Mouse (Mus musculus) MEL (cell line): ENCODE results near the gene Gm20388. TPM values are rescaled to one million over a fixed set of nuclear protein-coding genes. Genes with fewer than 3 reads are reported as not detected.

Experiments used
- DNase-seq: peaks from one replicate; pipeline ENCODE4 v3.0.0; 2011; ENCODE audit warnings: low read depth, low spot score
- H3K27ac ChIP-seq: 2 replicates; pipeline ENCODE4 v1.5.1; 2012; ENCODE audit warnings: low read depth, mild to moderate bottlenecking, control low read depth, low read length, moderate library complexity; ENCODE audit not compliant: control insufficient read depth
- H3K27me3 ChIP-seq, 2 experiments: fragments of 150-350 bp in 1 of 2; sonication (generic) in 1 of 2; 2 replicates each; pipeline ENCODE4 v1.6.1; 2012; ENCODE audit warnings: low read length in 2 of 2, mild to moderate bottlenecking in 2 of 2, improper control_type of control experiment in 1 of 2, moderate library complexity in 1 of 2; ENCODE audit not compliant: insufficient read depth in 2 of 2, control insufficient read depth in 1 of 2
- H3K36me3 ChIP-seq, 2 experiments: 2 replicates each; pipeline ENCODE4 v1.6.1; 2012 to 2014; ENCODE audit warnings: low read length in 2 of 2, improper control_type of control experiment in 1 of 2, inconsistent platforms in 1 of 2, mild to moderate bottlenecking in 1 of 2; ENCODE audit not compliant: insufficient read depth in 2 of 2, control insufficient read depth in 1 of 2
- H3K4me1 ChIP-seq, 2 experiments: fragments of 150-350 bp in 1 of 2; sonication (generic) in 1 of 2; 2 replicates each; pipeline ENCODE4 v1.6.1; 2012; ENCODE audit warnings: low read length in 2 of 2, improper control_type of control experiment in 1 of 2, mild to moderate bottlenecking in 1 of 2; ENCODE audit not compliant: insufficient read depth in 2 of 2, control insufficient read depth in 1 of 2
- H3K4me3 ChIP-seq, 2 experiments: fragments of 150-350 bp in 1 of 2; sonication (generic) in 1 of 2; 2 replicates each; pipeline ENCODE4 v1.5.1; 2012; ENCODE audit warnings: low read depth in 2 of 2, low read length in 2 of 2, mild to moderate bottlenecking in 2 of 2, moderate library complexity in 2 of 2, control low read depth in 1 of 2, improper control_type of control experiment in 1 of 2; ENCODE audit not compliant: control insufficient read depth in 1 of 2, insufficient read depth in 1 of 2
- H3K79me2 ChIP-seq: 2 replicates; pipeline ENCODE4 v1.6.1; 2012; ENCODE audit warnings: mild to moderate bottlenecking, low read length, moderate library complexity; ENCODE audit not compliant: control insufficient read depth, poor library complexity, insufficient read depth
- H3K9ac ChIP-seq: 2 replicates; pipeline ENCODE4 v1.6.1; 2012; ENCODE audit warnings: low read depth, mild to moderate bottlenecking, control low read depth, low read length, moderate library complexity; ENCODE audit not compliant: control insufficient read depth, poor library complexity, severe bottlenecking
- H3K9me3 ChIP-seq: fragments of 150-350 bp; sonication (generic); replicated peaks from 2 replicates; pipeline ENCODE4 v1.6.1; 2012; ENCODE audit warnings: mild to moderate bottlenecking, low read length, improper control_type of control experiment, moderate library complexity; ENCODE audit not compliant: insufficient read depth
- BHLHE40 ChIP-seq: IDR thresholded peaks from 2 replicates; pipeline ENCODE4 v1.6.1; 2012; ENCODE audit warnings: low read depth, mild to moderate bottlenecking, inconsistent platforms, low read length, improper control_type of control experiment, borderline replicate concordance
- CHD1 ChIP-seq: IDR thresholded peaks from 2 replicates; pipeline ENCODE4 v1.6.1; 2012; ENCODE audit warnings: low read depth, mild to moderate bottlenecking, inconsistent platforms, low read length, improper control_type of control experiment
- CTCF ChIP-seq, 3 experiments: IDR thresholded peaks in 2 of 3; conservative IDR thresholded peaks in 1 of 3; 2 replicates each; pipeline ENCODE4 v1.5.1; 2011 to 2012; ENCODE audit warnings: low read length in 3 of 3, low read depth in 2 of 3, mild to moderate bottlenecking in 2 of 3, improper control_type of control experiment in 1 of 3, inconsistent platforms in 1 of 3, mixed read lengths in 1 of 3, moderate library complexity in 1 of 3; ENCODE audit not compliant: control insufficient read depth in 1 of 3, insufficient read depth in 1 of 3, poor library complexity in 1 of 3, severe bottlenecking in 1 of 3
- EP300 ChIP-seq, 2 experiments: IDR thresholded peaks; 2 replicates each; pipeline ENCODE4 v1.6.1; 2011; ENCODE audit warnings: improper control_type of control experiment in 2 of 2, low read length in 2 of 2, low read depth in 1 of 2, mild to moderate bottlenecking in 1 of 2
- HCFC1 ChIP-seq: IDR thresholded peaks from 2 replicates; pipeline ENCODE4 v1.6.1; 2012; ENCODE audit warnings: low read depth, mild to moderate bottlenecking, inconsistent platforms, low read length, improper control_type of control experiment, moderate library complexity
- JUND ChIP-seq: IDR thresholded peaks from 2 replicates; pipeline ENCODE4 v1.6.1; 2011; ENCODE audit warnings: low read depth, mild to moderate bottlenecking, improper control_type of control experiment, low read length
- KAT2A ChIP-seq: conservative IDR thresholded peaks from 2 replicates; pipeline ENCODE4 v1.6.1; 2012; ENCODE audit warnings: low read depth, low read length, improper control_type of control experiment, inconsistent platforms
- MAZ ChIP-seq: IDR thresholded peaks from 2 replicates; pipeline ENCODE4 v1.6.1; 2012; ENCODE audit warnings: low read depth, mild to moderate bottlenecking, inconsistent platforms, low read length, improper control_type of control experiment
- MEF2A ChIP-seq: IDR thresholded peaks from 2 replicates; pipeline ENCODE4 v1.6.1; 2014; ENCODE audit warnings: low read depth, mild to moderate bottlenecking, inconsistent platforms, low read length, improper control_type of control experiment; ENCODE audit not compliant: poor library complexity, insufficient replicate concordance, severe bottlenecking; ENCODE audit errors: extremely low read depth
- MYC ChIP-seq: IDR thresholded peaks from 2 replicates; pipeline ENCODE4 v1.6.1; 2011; ENCODE audit warnings: low read depth, mild to moderate bottlenecking, low read length, improper control_type of control experiment, moderate library complexity
- POLR2A ChIP-seq, 2 experiments: IDR thresholded peaks; 2 replicates each; pipeline ENCODE4 v1.6.1; 2011 to 2012; ENCODE audit warnings: low read length in 2 of 2, mild to moderate bottlenecking in 2 of 2, control low read depth in 1 of 2, improper control_type of control experiment in 1 of 2, low read depth in 1 of 2, moderate library complexity in 1 of 2; ENCODE audit not compliant: control insufficient read depth in 1 of 2, insufficient read depth in 1 of 2, poor library complexity in 1 of 2
- POLR2AphosphoS5 ChIP-seq: IDR thresholded peaks from 2 replicates; pipeline ENCODE4 v1.6.1; 2012; ENCODE audit warnings: low read depth, borderline replicate concordance, mild to moderate bottlenecking, inconsistent platforms, low read length, moderate library complexity, mixed read lengths
- RCOR1 ChIP-seq: IDR thresholded peaks from 2 replicates; pipeline ENCODE4 v1.6.1; 2012; ENCODE audit warnings: low read depth, mild to moderate bottlenecking, inconsistent platforms, low read length, improper control_type of control experiment
- SIN3A ChIP-seq: IDR thresholded peaks from 2 replicates; pipeline ENCODE4 v1.6.1; 2012; ENCODE audit warnings: low read length, improper control_type of control experiment, inconsistent platforms
- SMC3 ChIP-seq: IDR thresholded peaks from 2 replicates; pipeline ENCODE4 v1.6.1; 2011; ENCODE audit warnings: low read depth, low read length, improper control_type of control experiment
- TAL1 ChIP-seq: IDR thresholded peaks from 2 replicates; pipeline ENCODE4 v1.6.1; 2012; ENCODE audit warnings: mild to moderate bottlenecking, inconsistent platforms, low read length, moderate library complexity, mixed read lengths
- TCF12 ChIP-seq: IDR thresholded peaks from 2 replicates; pipeline ENCODE4 v1.6.1; 2014; ENCODE audit warnings: low read depth, mild to moderate bottlenecking, inconsistent platforms, low read length, improper control_type of control experiment, moderate library complexity
- UBTF ChIP-seq: IDR thresholded peaks from 2 replicates; pipeline ENCODE4 v1.6.1; 2012; ENCODE audit warnings: low read depth, mild to moderate bottlenecking, inconsistent platforms, low read length, improper control_type of control experiment, moderate library complexity, borderline replicate concordance; ENCODE audit not compliant: insufficient read depth
- USF1 ChIP-seq: IDR thresholded peaks from 2 replicates; pipeline ENCODE4 v1.6.1; 2014; ENCODE audit warnings: low read depth, mild to moderate bottlenecking, inconsistent platforms, low read length, improper control_type of control experiment, moderate library complexity
- ZC3H11A ChIP-seq: IDR thresholded peaks from 2 replicates; pipeline ENCODE4 v1.6.1; 2012; ENCODE audit warnings: low read depth, mild to moderate bottlenecking, inconsistent platforms, low read length, improper control_type of control experiment
- ZMIZ1 ChIP-seq: IDR thresholded peaks from 2 replicates; pipeline ENCODE4 v1.6.1; 2012; ENCODE audit warnings: low read depth, mild to moderate bottlenecking, inconsistent platforms, low read length, improper control_type of control experiment, moderate library complexity
- ZNF384 ChIP-seq: IDR thresholded peaks from 2 replicates; pipeline ENCODE4 v1.6.1; 2012; ENCODE audit warnings: low read depth, mild to moderate bottlenecking, inconsistent platforms, low read length, improper control_type of control experiment
- polyA plus RNA-seq, 2 experiments: library from polyadenylated mRNA; stranded (reverse) in 1 of 2; unstranded in 1 of 2; fragments of >175 nt in 1 of 2; fragments of >200 nt in 1 of 2; gene quantifications; 2 replicates each; pipeline versions ENCODE4 v1.2.1 to v1.2.4; 2012; ENCODE audit warnings: low replicate concordance in 2 of 2, low read depth in 1 of 2; ENCODE audit not compliant: insufficient read length in 2 of 2, insufficient read depth in 1 of 2, missing spikeins in 1 of 2
- total RNA-seq: library from RNA; depleted of rRNA; stranded (reverse); fragments of 300-350 nt; gene quantifications from 2 replicates; pipeline ENCODE4 v1.2.3, GENCODE M21; 2012

The Gm20388 gene
- total and polyA plus RNA-seq, 3 experiments, result 11.1 to 17.8 TPM; not detected in 1

- no peak for DNase-seq
- no peaks in the 10 kb centered on the region for H3K9me3 ChIP-seq
- H3K27me3 ChIP-seq, result no peaks in the 10 kb centered on the region
- H3K4me1 ChIP-seq, result no peaks in the 10 kb centered on the region
- H3K79me2 ChIP-seq, result no peaks in the 10 kb centered on the region
- no peak overlapping the region for H3K27ac ChIP-seq
- no peaks in the 10 kb centered on the region for H3K36me3 ChIP-seq
- H3K4me3 ChIP-seq, result no peak overlapping the region
- H3K9ac ChIP-seq, result no peak overlapping the region
- no peak for TF ChIP-seq CHD1
- no peak for TF ChIP-seq POLR2AphosphoS5
- TF ChIP-seq RCOR1, result no peak
- no peak for TF ChIP-seq EP300 (IDR thresholded peaks at IDR 0.05; ENCODE audit: low read depth in 1 of 2, low read length in 2 of 2)
- no peak for TF ChIP-seq ZMIZ1
- TF ChIP-seq BHLHE40, result no peak
- TF ChIP-seq JUND, result no peak
- TF ChIP-seq TCF12, result no peak
- TF ChIP-seq KAT2A, result no peak
- TF ChIP-seq, all 39 proteins: peak for 0
These were observed 1881.5 kb downstream of the Gm20388 start for GRCm38 (mm10) chr8:121792159-121792558.

- no peak overlapping the region for H3K27ac ChIP-seq
- TF ChIP-seq TCF12 (no peak), MEF2A (no peak), RCOR1 (no peak), ZNF384 (no peak), TAL1 (no peak), USF1 (no peak), SMC3 (no peak), HCFC1 (no peak), SIN3A (no peak), MAZ (no peak), MYC (no peak), KAT2A (no peak), POLR2AphosphoS5 (no peak), POLR2A (IDR thresholded peaks at IDR 0.05; ENCODE audit: control insufficient read depth in 1 of 2, insufficient read depth in 1 of 2, low read depth in 1 of 2, low read length in 2 of 2, poor library complexity in 1 of 2) (no peak), CTCF (IDR thresholded peaks at IDR 0.05 in 2 of 3, conservative IDR thresholded peaks at IDR 0.05 in 1 of 3; ENCODE audit: control insufficient read depth in 1 of 3, insufficient read depth in 1 of 3, low read depth in 2 of 3, low read length in 3 of 3, poor library complexity in 1 of 3, severe bottlenecking in 1 of 3) (no peak), ZC3H11A (no peak), UBTF (no peak)
- no peaks in the 10 kb centered on the region for H3K79me2 ChIP-seq
- no peak overlapping the region for H3K4me3 ChIP-seq
- H3K36me3 ChIP-seq, result no peaks in the 10 kb centered on the region; a peak in 1 of 4 replicates
- no peak for DNase-seq
- H3K9ac ChIP-seq, result no peak overlapping the region
- H3K27me3 ChIP-seq, result no peaks in the 10 kb centered on the region
- H3K4me1 ChIP-seq, result no peaks in the 10 kb centered on the region
- no peaks in the 10 kb centered on the region for H3K9me3 ChIP-seq
These were observed 1882.0 kb downstream of the Gm20388 start for GRCm38 (mm10) chr8:121792627-121793026.
